Mouse (Mus musculus): ENCODE results near the gene Osbpl9. TPM values are rescaled to one million over a fixed set of nuclear protein-coding genes. Genes with fewer than 3 reads are reported as not detected.

Osbpl9 gene
- polyA plus RNA-seq, 1 experiment: not detected

DNA sequence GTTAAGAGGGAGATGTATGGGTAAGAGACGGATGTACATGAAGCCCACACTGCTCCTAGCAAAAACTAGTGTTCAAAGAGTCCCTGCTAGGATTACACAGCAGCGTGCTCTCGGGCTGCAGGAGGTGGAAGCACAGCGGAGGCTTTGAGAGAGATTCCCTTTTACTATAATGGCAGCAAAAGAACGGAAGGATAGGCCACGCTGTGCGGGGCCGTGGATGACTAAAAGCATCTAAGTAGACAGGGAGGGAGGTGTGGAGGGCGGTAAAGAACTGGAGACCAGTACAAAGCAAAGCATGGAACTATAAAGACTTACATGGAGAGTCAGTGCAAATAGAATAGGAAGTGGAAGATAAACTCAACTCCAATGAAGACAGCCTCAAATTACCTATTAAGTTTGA lies 74.1 kb downstream of the Osbpl9 start:
- Histone ChIP-seq H3K4me3 (ENCODE audit: insufficient read depth, low read depth, low read length) (no peak overlapping the region), H3K4me1 (ENCODE audit: control insufficient read depth, insufficient read depth, low read length) (peaks cover 11% of the 10 kb centered on the region), H3K27ac (ENCODE audit: insufficient read depth, low read depth, low read length) (peak overlapping the region; percentile 85)
- WGBS: 44% methylated on average over 9 of the region's 9 CpGs
- TF ChIP-seq CTCF (IDR thresholded peaks at IDR 0.05; ENCODE audit: insufficient read depth, low read depth, low read length) (no peak), POLR2A (IDR thresholded peaks at IDR 0.05; ENCODE audit: insufficient read depth, low read depth, low read length) (no peak)

- WGBS: 26% methylated on average over 10 of the region's 10 CpGs
Measured at GRCm38 (mm10) chr4:109126834-109127564, 75.1 kb downstream of the Osbpl9 start.

DNA sequence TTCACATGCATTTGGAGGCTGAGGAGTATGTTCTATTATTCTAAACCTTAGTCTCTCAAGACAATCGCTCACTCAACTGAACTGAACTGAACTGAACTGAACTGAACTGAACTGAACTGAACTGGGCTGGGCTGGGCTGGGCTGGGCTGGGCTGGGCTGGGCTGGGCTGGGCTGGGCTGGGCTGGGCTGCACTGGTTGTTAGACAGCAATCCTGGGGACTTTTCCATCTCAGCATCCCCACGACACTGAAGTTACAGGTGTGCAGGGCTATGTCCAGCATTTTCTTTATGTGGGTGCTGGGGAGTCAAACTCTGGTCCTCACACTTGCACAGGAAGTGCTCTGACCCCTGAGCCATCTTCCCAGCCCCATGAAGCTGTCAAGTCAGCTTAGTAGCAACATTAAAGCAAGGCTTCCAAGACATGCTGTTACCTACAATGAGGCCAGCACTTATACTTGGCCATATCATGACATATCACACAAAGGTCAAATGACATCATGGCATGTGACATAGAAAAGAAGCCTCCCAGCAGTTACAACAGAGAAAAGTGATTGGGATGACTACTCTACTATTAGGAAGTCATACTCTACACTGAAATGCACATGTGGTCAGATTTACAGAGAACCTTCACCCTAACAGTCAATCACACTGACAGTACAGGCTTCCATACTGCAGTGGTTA lies 76.2 kb downstream of the Osbpl9 start:
- H3K4me1 ChIP-seq (ENCODE audit: control insufficient read depth, insufficient read depth, low read length): peaks cover 11% of the 10 kb centered on the region
- H3K4me3 ChIP-seq (ENCODE audit: insufficient read depth, low read depth, low read length): no peak overlapping the region
- TF ChIP-seq CTCF (IDR thresholded peaks at IDR 0.05; ENCODE audit: insufficient read depth, low read depth, low read length) (no peak), POLR2A (IDR thresholded peaks at IDR 0.05; ENCODE audit: insufficient read depth, low read depth, low read length) (no peak)
- H3K27ac ChIP-seq (ENCODE audit: insufficient read depth, low read depth, low read length): no peak overlapping the region
- WGBS: 96% methylated on average over 2 of the region's 2 CpGs

More at GRCm38 (mm10) chr4:109126834-109127564, 75.1 kb downstream of the Osbpl9 start:
- Histone ChIP-seq H3K4me3 (ENCODE audit: insufficient read depth, low read depth, low read length) (no peak overlapping the region), H3K27ac (ENCODE audit: insufficient read depth, low read depth, low read length) (0 out of 2 replicates have a peak overlapping the region, but pooled peaks have one; percentile 85), H3K4me1 (ENCODE audit: control insufficient read depth, insufficient read depth, low read length) (peaks cover 11% of the 10 kb centered on the region)
- TF ChIP-seq CTCF (IDR thresholded peaks at IDR 0.05; ENCODE audit: insufficient read depth, low read depth, low read length) (no peak), POLR2A (IDR thresholded peaks at IDR 0.05; ENCODE audit: insufficient read depth, low read depth, low read length) (no peak)

DNA sequence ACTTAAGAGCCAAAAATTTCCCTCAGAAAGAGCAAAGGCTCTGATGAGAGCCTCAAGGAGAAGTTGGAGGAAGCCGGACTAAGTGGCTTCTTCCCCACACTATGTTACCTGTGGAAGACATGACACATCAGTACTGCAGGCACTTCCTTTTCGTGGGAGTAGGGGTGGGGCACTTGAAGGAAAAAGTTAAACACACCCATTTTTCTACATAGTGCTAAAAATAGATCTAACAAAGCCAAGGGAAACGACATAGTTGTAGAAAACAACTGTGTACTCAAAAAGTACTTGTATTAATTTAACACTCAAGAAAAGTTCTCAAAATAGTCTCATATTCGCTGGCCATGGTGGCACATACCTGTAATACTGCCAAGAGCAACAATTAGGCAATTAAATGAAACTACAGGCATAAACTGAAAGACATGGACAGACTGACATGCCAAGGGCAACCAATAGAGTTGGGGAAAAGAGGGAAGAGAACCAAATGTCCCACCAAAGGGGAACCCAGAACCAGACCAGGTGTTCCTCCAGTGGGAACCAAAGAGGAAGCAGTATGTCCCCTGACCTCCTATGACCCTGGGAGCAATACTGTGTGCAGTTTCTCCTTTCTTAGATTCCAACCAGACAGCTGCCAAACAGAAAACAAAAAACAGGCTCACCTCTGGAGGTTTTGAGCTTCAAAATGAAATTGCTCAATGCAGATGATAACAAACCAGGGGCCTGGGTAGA lies 79.1 kb downstream of the Osbpl9 start:
- Histone ChIP-seq H3K4me3 (ENCODE audit: insufficient read depth, low read depth, low read length) (no peak overlapping the region), H3K4me1 (ENCODE audit: control insufficient read depth, insufficient read depth, low read length) (peaks cover 8% of the 10 kb centered on the region), H3K27ac (ENCODE audit: insufficient read depth, low read depth, low read length) (no peak overlapping the region)
- TF ChIP-seq POLR2A (IDR thresholded peaks at IDR 0.05; ENCODE audit: insufficient read depth, low read depth, low read length): no peak
- TF ChIP-seq CTCF (IDR thresholded peaks at IDR 0.05; ENCODE audit: insufficient read depth, low read depth, low read length): no peak
- 50% methylated on average over 4 of the region's 4 CpGs for WGBS

GRCm38 (mm10) chr4:109120735-109121134 lies 81.3 kb downstream of the Osbpl9 start:
- 86% methylated on average over 6 of the region's 6 CpGs for WGBS
- Histone ChIP-seq H3K27ac (ENCODE audit: insufficient read depth, low read depth, low read length) (no peak overlapping the region), H3K4me3 (ENCODE audit: insufficient read depth, low read depth, low read length) (no peak overlapping the region), H3K4me1 (ENCODE audit: control insufficient read depth, insufficient read depth, low read length) (0 out of 2 replicates have a peak, but pooled peaks cover 2% of the 10 kb centered on the region)
- TF ChIP-seq POLR2A (IDR thresholded peaks at IDR 0.05; ENCODE audit: insufficient read depth, low read depth, low read length) (no peak), CTCF (IDR thresholded peaks at IDR 0.05; ENCODE audit: insufficient read depth, low read depth, low read length) (no peak)

GRCm38 (mm10) chr4:109119641-109120125 lies 82.4 kb downstream of the Osbpl9 start:
- TF ChIP-seq POLR2A (IDR thresholded peaks at IDR 0.05; ENCODE audit: insufficient read depth, low read depth, low read length) (no peak), CTCF (IDR thresholded peaks at IDR 0.05; ENCODE audit: insufficient read depth, low read depth, low read length) (no peak)
- H3K27ac ChIP-seq (ENCODE audit: insufficient read depth, low read depth, low read length): no peak overlapping the region
- 86% methylated on average over 5 of the region's 5 CpGs for WGBS
- H3K4me3 ChIP-seq (ENCODE audit: insufficient read depth, low read depth, low read length): no peak overlapping the region
- 0 out of 2 replicates have a peak, but pooled peaks cover 2% of the 10 kb centered on the region for H3K4me1 ChIP-seq (ENCODE audit: control insufficient read depth, insufficient read depth, low read length)

GRCm38 (mm10) chr4:109118327-109118659 lies 83.8 kb downstream of the Osbpl9 start:
- 4% methylated on average over 6 of the region's 6 CpGs for WGBS
- peak overlapping the region; percentile 60; the same call in 1 of the 2 replicates for H3K27ac ChIP-seq (ENCODE audit: insufficient read depth, low read depth, low read length)

GRCm38 (mm10) chr4:109117596-109118326 lies 84.3 kb downstream of the Osbpl9 start:
- WGBS: under 1% methylated on average over 46 of the region's 46 CpGs
- TF ChIP-seq CTCF (IDR thresholded peaks at IDR 0.05; ENCODE audit: insufficient read depth, low read depth, low read length) (no peak), POLR2A (IDR thresholded peaks at IDR 0.05; ENCODE audit: insufficient read depth, low read depth, low read length) (peak; percentile 80)
- 0 out of 2 replicates have a peak, but pooled peaks cover 2% of the 10 kb centered on the region for H3K4me1 ChIP-seq (ENCODE audit: control insufficient read depth, insufficient read depth, low read length)
- peak overlapping the region; percentile 60 for H3K27ac ChIP-seq (ENCODE audit: insufficient read depth, low read depth, low read length)
- peak overlapping the region; percentile 56 for H3K4me3 ChIP-seq (ENCODE audit: insufficient read depth, low read depth, low read length)

More at GRCm38 (mm10) chr4:109118327-109118659, 83.8 kb downstream of the Osbpl9 start:
- 0 out of 2 replicates have a peak, but pooled peaks cover 2% of the 10 kb centered on the region for H3K4me1 ChIP-seq (ENCODE audit: control insufficient read depth, insufficient read depth, low read length)
- TF ChIP-seq CTCF (IDR thresholded peaks at IDR 0.05; ENCODE audit: insufficient read depth, low read depth, low read length): no peak
- no peak for TF ChIP-seq POLR2A (IDR thresholded peaks at IDR 0.05; ENCODE audit: insufficient read depth, low read depth, low read length)
- H3K4me3 ChIP-seq (ENCODE audit: insufficient read depth, low read depth, low read length): peak overlapping the region; percentile 56

All from olfactory bulb, adult 2 months (tissue).